Mouse (Mus musculus): ENCODE results near the gene Rnf17. TPM values are rescaled to one million over a fixed set of nuclear protein-coding genes. Genes with fewer than 3 reads are reported as not detected.

The Rnf17 gene
- total and polyA plus RNA-seq, 3 experiments, result 37.0 to 183 (median 46.4) TPM

DNA sequence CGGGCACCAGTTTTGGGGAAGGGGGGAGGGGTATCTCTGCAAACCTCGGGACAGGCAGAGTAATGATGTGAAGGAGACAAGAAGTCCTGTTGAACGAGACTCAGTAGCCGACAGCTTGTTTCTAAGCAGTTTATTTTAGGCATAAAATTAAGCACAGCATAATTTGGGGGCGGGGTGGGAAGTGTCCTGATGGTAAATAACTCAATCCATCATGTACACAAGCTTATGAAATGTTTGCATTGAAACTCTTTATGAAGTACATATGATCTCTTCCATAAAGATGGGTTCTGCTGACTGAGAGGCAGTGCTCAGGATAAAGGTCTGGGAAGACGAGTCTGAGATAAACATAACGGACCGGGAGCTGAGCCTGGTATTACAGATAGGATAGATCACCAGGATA, 47.0 kb upstream of the Rnf17 start:
- TF ChIP-seq TCF12 (IDR thresholded peaks at IDR 0.05; ENCODE audit: low read depth, low read length), result no peak
- no peaks in the 10 kb centered on the region for H3K36me3 ChIP-seq (ENCODE audit: control insufficient read depth in 1 of 2, insufficient read depth in 2 of 2, low read length in 2 of 2)
- no peak overlapping the region for H3K4me3 ChIP-seq (ENCODE audit: control insufficient read depth in 1 of 2, insufficient read depth in 1 of 2, low read depth in 2 of 2, low read length in 2 of 2)
- no peaks in the 10 kb centered on the region for H3K4me1 ChIP-seq (ENCODE audit: control insufficient read depth in 1 of 2, insufficient read depth in 2 of 2, low read length in 2 of 2)
- H3K79me2 ChIP-seq (ENCODE audit: control insufficient read depth, insufficient read depth, low read length, poor library complexity), result no peaks in the 10 kb centered on the region
- DNase-seq (ENCODE audit: low read depth, low spot score), result no peak
- H3K9me3 ChIP-seq (replicated peaks; ENCODE audit: insufficient read depth, low read length), result no peaks in the 10 kb centered on the region
- peaks cover 13 to 16% of the 10 kb centered on the region in 2 experiments for H3K27me3 ChIP-seq (ENCODE audit: control insufficient read depth in 1 of 2, insufficient read depth in 2 of 2, low read length in 2 of 2)
- no peak overlapping the region for H3K9ac ChIP-seq (ENCODE audit: control insufficient read depth, low read depth, low read length, poor library complexity, severe bottlenecking)
- no peak overlapping the region for H3K27ac ChIP-seq (ENCODE audit: control insufficient read depth, low read depth, low read length)

DNA sequence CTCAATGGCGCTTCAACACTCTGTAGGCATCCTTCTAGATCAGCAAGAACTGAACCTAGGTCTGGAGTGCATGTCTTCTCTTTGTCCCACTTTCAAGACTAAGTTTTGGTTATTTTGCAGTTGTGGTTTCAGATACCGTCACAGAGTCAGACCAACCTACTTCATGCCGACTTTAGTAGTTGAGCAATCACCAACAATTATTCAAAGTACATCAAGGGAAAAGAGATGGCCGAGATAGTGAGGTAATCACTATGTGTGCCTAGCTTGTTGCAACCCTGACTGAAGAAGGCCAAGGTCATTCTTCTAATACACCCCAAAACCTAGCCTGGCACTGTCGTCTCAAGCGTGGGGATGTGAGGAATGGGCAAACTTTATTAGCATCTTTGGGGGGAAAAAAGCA, 46.2 kb upstream of the Rnf17 start:
- H3K79me2 ChIP-seq (ENCODE audit: control insufficient read depth, insufficient read depth, low read length, poor library complexity), result no peaks in the 10 kb centered on the region
- H3K9ac ChIP-seq (ENCODE audit: control insufficient read depth, low read depth, low read length, poor library complexity, severe bottlenecking), result no peak overlapping the region
- H3K27ac ChIP-seq (ENCODE audit: control insufficient read depth, low read depth, low read length), result no peak overlapping the region
- no peaks in the 10 kb centered on the region for H3K36me3 ChIP-seq (ENCODE audit: control insufficient read depth in 1 of 2, insufficient read depth in 2 of 2, low read length in 2 of 2)
- DNase-seq (ENCODE audit: low read depth, low spot score), result no peak
- TF ChIP-seq RAD21 (IDR thresholded peaks at IDR 0.05; ENCODE audit: low read depth, low read length), result no peak
- TF ChIP-seq ETS1 (IDR thresholded peaks at IDR 0.05; ENCODE audit: low read depth, low read length), result no peak
- TF ChIP-seq GABPA (IDR thresholded peaks at IDR 0.05; ENCODE audit: low read depth, low read length), result no peak
- no peak for TF ChIP-seq NRF1 (IDR thresholded peaks at IDR 0.05; ENCODE audit: insufficient read depth, low read depth, low read length, poor library complexity, severe bottlenecking)
- TF ChIP-seq NELFE (IDR thresholded peaks at IDR 0.05; ENCODE audit: low read depth, low read length), result no peak
- TF ChIP-seq USF1 (IDR thresholded peaks at IDR 0.05; ENCODE audit: low read depth, low read length), result no peak
- TF ChIP-seq CHD1 (IDR thresholded peaks at IDR 0.05; ENCODE audit: low read depth, low read length), result no peak
- no peak for TF ChIP-seq GATA1 (IDR thresholded peaks at IDR 0.05; ENCODE audit: low read depth, low read length)
- TF ChIP-seq CHD2 (IDR thresholded peaks at IDR 0.05; ENCODE audit: low read length), result no peak
- TF ChIP-seq MAFK (IDR thresholded peaks at IDR 0.05; ENCODE audit: borderline replicate concordance, low read depth, low read length), result no peak
- no peak for TF ChIP-seq RCOR1 (IDR thresholded peaks at IDR 0.05; ENCODE audit: low read depth, low read length)
- TF ChIP-seq TAL1 (IDR thresholded peaks at IDR 0.05; ENCODE audit: low read length), result no peak
- TF ChIP-seq SIN3A (IDR thresholded peaks at IDR 0.05; ENCODE audit: low read length), result no peak
- no peak for TF ChIP-seq MYB (IDR thresholded peaks at IDR 0.05; ENCODE audit: low read depth, low read length)
- no peak for TF ChIP-seq CTCF (IDR thresholded peaks at IDR 0.05 in 2 of 3, conservative IDR thresholded peaks at IDR 0.05 in 1 of 3; ENCODE audit: control insufficient read depth in 1 of 3, insufficient read depth in 1 of 3, low read depth in 2 of 3, low read length in 3 of 3, poor library complexity in 1 of 3, severe bottlenecking in 1 of 3)
- no peaks in the 10 kb centered on the region for H3K4me1 ChIP-seq (ENCODE audit: control insufficient read depth in 1 of 2, insufficient read depth in 2 of 2, low read length in 2 of 2)
- peaks cover 13 to 16% of the 10 kb centered on the region in 2 experiments for H3K27me3 ChIP-seq (ENCODE audit: control insufficient read depth in 1 of 2, insufficient read depth in 2 of 2, low read length in 2 of 2)
- no peak overlapping the region for H3K4me3 ChIP-seq (ENCODE audit: control insufficient read depth in 1 of 2, insufficient read depth in 1 of 2, low read depth in 2 of 2, low read length in 2 of 2)
- no peaks in the 10 kb centered on the region for H3K9me3 ChIP-seq (replicated peaks; ENCODE audit: insufficient read depth, low read length)

DNA sequence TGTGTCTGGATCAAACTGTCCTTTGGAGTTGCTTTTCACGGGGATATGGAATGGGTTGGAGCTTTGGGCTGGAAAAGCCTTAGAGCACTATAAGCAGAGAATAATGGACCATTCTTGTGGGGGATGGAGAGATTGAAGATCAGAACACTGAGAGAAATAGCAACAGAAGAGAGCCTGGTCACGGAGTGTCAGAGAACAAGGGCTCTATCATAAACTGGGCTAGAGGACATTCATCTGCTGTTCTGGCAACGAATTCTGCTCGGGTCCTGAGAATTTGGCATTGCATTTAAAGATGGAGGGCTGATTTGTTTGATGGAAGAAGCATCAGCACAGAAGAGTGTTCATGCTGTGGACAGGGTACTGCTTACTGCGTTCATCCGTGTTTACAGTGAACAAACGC, 44.0 kb upstream of the Rnf17 start:
- H3K79me2 ChIP-seq (ENCODE audit: control insufficient read depth, insufficient read depth, low read length, poor library complexity), result no peaks in the 10 kb centered on the region
- H3K27me3 ChIP-seq (ENCODE audit: control insufficient read depth in 1 of 2, insufficient read depth in 2 of 2, low read length in 2 of 2), result peaks cover 14 to 21% of the 10 kb centered on the region in 2 experiments
- no peak overlapping the region for H3K27ac ChIP-seq (ENCODE audit: control insufficient read depth, low read depth, low read length)
- DNase-seq (ENCODE audit: low read depth, low spot score), result no peak
- no peak overlapping the region for H3K4me3 ChIP-seq (ENCODE audit: control insufficient read depth in 1 of 2, insufficient read depth in 1 of 2, low read depth in 2 of 2, low read length in 2 of 2)
- no peaks in the 10 kb centered on the region for H3K9me3 ChIP-seq (replicated peaks; ENCODE audit: insufficient read depth, low read length)
- H3K9ac ChIP-seq (ENCODE audit: control insufficient read depth, low read depth, low read length, poor library complexity, severe bottlenecking), result no peak overlapping the region
- no peak for TF ChIP-seq RAD21 (IDR thresholded peaks at IDR 0.05; ENCODE audit: low read depth, low read length)
- no peak for TF ChIP-seq RCOR1 (IDR thresholded peaks at IDR 0.05; ENCODE audit: low read depth, low read length)
- TF ChIP-seq CHD1 (IDR thresholded peaks at IDR 0.05; ENCODE audit: low read depth, low read length), result no peak
- no peak for TF ChIP-seq MAX (IDR thresholded peaks at IDR 0.05; ENCODE audit: low read length)
- H3K36me3 ChIP-seq (ENCODE audit: control insufficient read depth in 1 of 2, insufficient read depth in 2 of 2, low read length in 2 of 2), result no peaks in the 10 kb centered on the region
- no peaks in the 10 kb centered on the region for H3K4me1 ChIP-seq (ENCODE audit: control insufficient read depth in 1 of 2, insufficient read depth in 2 of 2, low read length in 2 of 2)
